Mouse (Mus musculus): ENCODE measurements at regions not wholly inside any gene's neighbourhood (a gene's known extent, or its start where the extent isn't known, plus 50 kb on each side); places are given as distances from the start of the nearest gene placed in this dataset.

DNA sequence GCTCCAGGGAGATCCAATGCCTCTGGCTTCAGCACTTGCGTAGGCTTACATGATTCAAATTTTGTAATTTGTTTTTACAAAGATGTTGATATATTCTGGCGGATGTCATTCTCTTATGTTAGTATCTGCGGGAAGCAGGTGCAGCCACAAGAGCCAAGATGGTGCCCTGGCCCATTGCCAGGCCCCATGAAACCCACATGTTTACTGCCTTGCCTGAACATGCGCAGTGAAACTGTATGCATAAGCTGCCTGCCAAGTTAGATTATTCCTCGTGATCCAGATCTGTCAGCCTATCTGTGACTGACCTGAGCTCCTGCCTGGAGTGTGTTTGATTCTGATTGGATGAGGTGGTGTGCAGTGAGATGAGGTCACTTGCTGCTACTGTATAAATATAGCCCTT lies 595.1 kb downstream of the Lrriq3 start:
- no peak for TF ChIP-seq MAZ (IDR thresholded peaks at IDR 0.05; ENCODE audit: low read depth, low read length)
- TF ChIP-seq POLR2A (IDR thresholded peaks at IDR 0.05; ENCODE audit: low read depth, low read length): no peak
- TF ChIP-seq RCOR1 (conservative IDR thresholded peaks at IDR 0.05; ENCODE audit: low read depth, low read length): no peak
- no peak for TF ChIP-seq ETS1 (conservative IDR thresholded peaks at IDR 0.05; ENCODE audit: low read depth, low read length)
- TF ChIP-seq EP300 (IDR thresholded peaks at IDR 0.05; ENCODE audit: low read length): no peak
- no peak for TF ChIP-seq CTCF (conservative IDR thresholded peaks at IDR 0.05 in 1 of 2, IDR thresholded peaks at IDR 0.05 in 1 of 2; ENCODE audit: low read depth in 2 of 2, low read length in 2 of 2)
- no peak for TF ChIP-seq HCFC1 (IDR thresholded peaks at IDR 0.05; ENCODE audit: low read depth, low read length)
- TF ChIP-seq CHD1 (IDR thresholded peaks at IDR 0.05; ENCODE audit: low read depth, low read length): no peak
- no peak for TF ChIP-seq E2F4 (IDR thresholded peaks at IDR 0.05; ENCODE audit: insufficient replicate concordance, low read depth, low read length)

Measured in CH12.LX (cell line).